Mouse (Mus musculus) embryonic facial prominence, embryonic 11.5 days (tissue): ENCODE measurements around the gene Gramd4. TPM values are rescaled to one million over a fixed set of nuclear protein-coding genes. Genes with fewer than 3 reads are reported as not detected.

Experiments
- ATAC-seq: fragments of 200-750 bp; cut with Nextera tagmentation; replicated peaks from 2 replicates; pipeline ENCODE4 v1.8.0; 2017; ENCODE audit warnings: low read depth; ENCODE audit not compliant: insufficient number of reproducible peaks, low FRiP score, low TSS enrichment
- DNase-seq: peaks from one replicate; pipeline ENCODE4 v3.0.0-alpha.2; 2015; ENCODE audit warnings: low spot score
- H3K27ac ChIP-seq: fragments of 300-500 bp; sonication (generic); replicated peaks from 2 replicates; pipeline ENCODE4 v1.5.1; 2014; ENCODE audit warnings: mild to moderate bottlenecking, low read depth, low read length, control low read depth
- H3K27me3 ChIP-seq: fragments of 300-500 bp; sonication (generic); 2 replicates; pipeline ENCODE4 v1.6.1; 2014; ENCODE audit warnings: mild to moderate bottlenecking, low read length, moderate library complexity, mixed read lengths; ENCODE audit not compliant: control insufficient read depth, insufficient read depth
- H3K36me3 ChIP-seq: fragments of 300-500 bp; sonication (generic); replicated peaks from 2 replicates; pipeline ENCODE4 v1.6.1; 2014; ENCODE audit warnings: low read depth, mild to moderate bottlenecking, low read length, moderate library complexity, mixed read lengths; ENCODE audit not compliant: control insufficient read depth, insufficient read depth
- H3K4me1 ChIP-seq: fragments of 300-500 bp; sonication (generic); 2 replicates; pipeline ENCODE4 v1.6.1; 2014; ENCODE audit warnings: low read length, mixed read lengths; ENCODE audit not compliant: control insufficient read depth, insufficient read depth
- H3K4me2 ChIP-seq: fragments of 300-500 bp; sonication (generic); 2 replicates; pipeline ENCODE4 v1.6.1; 2014; ENCODE audit warnings: low read depth, mild to moderate bottlenecking, control low read depth, low read length, moderate library complexity
- H3K4me3 ChIP-seq: fragments of 300-500 bp; sonication (generic); 2 replicates; pipeline ENCODE4 v1.5.1; 2014; ENCODE audit warnings: low read depth, low read length, control low read depth
- H3K9ac ChIP-seq: fragments of 300-500 bp; sonication (generic); replicated peaks from 2 replicates; pipeline ENCODE4 v1.6.1; 2014; ENCODE audit warnings: mild to moderate bottlenecking, control low read depth, low read length
- H3K9me3 ChIP-seq: fragments of 300-500 bp; sonication (generic); replicated peaks from 2 replicates; pipeline ENCODE4 v1.6.1; 2016; ENCODE audit warnings: mild to moderate bottlenecking, low read length, inconsistent platforms, mixed read lengths; ENCODE audit not compliant: control insufficient read depth
- WGBS: fragments of 180-500 bp; shearing (Covaris S2); extraction: QIAGEN DNeasy Blood & Tissue Kit; methylation state at CpG from one replicate; pipeline ENCODE4 v1.1.7; 2014; 5-methylcytosine and 5-hydroxymethylcytosine counted together
- polyA plus RNA-seq: library from polyadenylated mRNA; unstranded; fragments of >200 nt; fragmentation: Nextera tagmentation; extraction: Ambion mirVana; gene quantifications from 2 replicates; pipeline ENCODE4 v1.2.1, GENCODE M21; 2014

The Gramd4 gene
- polyA plus RNA-seq, 1 experiment from 2014 or later, result 6.3 TPM

DNA sequence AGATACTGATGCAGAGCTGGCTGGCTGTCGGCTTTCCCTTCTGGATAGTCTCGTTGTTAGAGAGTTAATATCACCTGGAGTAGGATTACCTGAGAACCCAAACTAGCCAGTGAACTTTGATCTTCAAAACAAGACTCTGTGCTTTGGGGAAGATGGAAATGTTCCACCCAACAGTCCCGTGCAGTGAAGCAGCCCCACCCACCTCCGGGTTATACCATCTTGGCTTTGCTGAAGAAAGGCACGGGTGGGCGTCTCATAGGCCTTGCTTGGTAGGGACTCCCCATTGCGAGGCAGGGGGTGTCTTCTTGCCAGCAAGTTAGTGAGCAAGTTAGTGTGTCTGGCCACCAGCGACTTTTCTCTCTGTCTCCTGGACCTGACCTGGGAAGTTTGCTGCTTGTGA is 18.9 kb downstream of the Gramd4 start:
- ATAC-seq (no peak), DNase-seq (no peak)
- no peak overlapping the region for H3K9ac ChIP-seq

DNA sequence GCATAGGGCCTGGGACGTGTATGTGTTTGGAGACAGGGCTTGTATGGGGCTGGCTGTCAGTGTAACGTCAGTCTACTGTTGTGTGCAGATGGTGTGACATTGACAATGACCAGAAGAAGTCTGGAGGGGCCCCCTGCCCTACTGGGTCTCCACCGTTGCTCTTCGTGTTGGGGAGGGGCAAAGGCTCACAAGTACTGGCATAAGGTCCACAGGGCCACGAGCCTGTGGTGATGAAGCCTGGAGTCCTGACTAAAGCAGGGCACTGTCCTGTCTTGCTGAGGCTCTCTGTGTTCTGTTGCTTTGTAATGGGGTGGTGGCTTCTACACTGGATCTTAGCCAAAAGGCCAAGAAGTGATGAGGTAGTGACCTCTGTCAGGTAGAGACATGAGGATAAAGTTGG is 20.4 kb downstream of the Gramd4 start:
- H3K4me3 ChIP-seq, result no peak overlapping the region
- no peaks in the 10 kb centered on the region for H3K4me1 ChIP-seq
- H3K27ac ChIP-seq, result no peak overlapping the region
- WGBS, result 83% methylated on average over 5 of the region's 5 CpGs
- no peaks in the 10 kb centered on the region for H3K27me3 ChIP-seq
- H3K9me3 ChIP-seq, result no peaks in the 10 kb centered on the region
- H3K4me2 ChIP-seq, result no peak overlapping the region
- H3K9ac ChIP-seq, result no peak overlapping the region
- ATAC-seq, result no peak
- DNase-seq, result no peak
- H3K36me3 ChIP-seq, result no peaks in the 10 kb centered on the region

More for the DNA sequence above, 18.9 kb downstream of the Gramd4 start:
- Histone ChIP-seq H3K27ac (no peak overlapping the region), H3K4me3 (no peak overlapping the region), H3K9me3 (no peaks in the 10 kb centered on the region), H3K27me3 (no peaks in the 10 kb centered on the region), H3K4me2 (no peak overlapping the region), H3K36me3 (no peaks in the 10 kb centered on the region), H3K4me1 (no peaks in the 10 kb centered on the region)
- WGBS, result 82% methylated on average over 8 of the region's 8 CpGs

DNA sequence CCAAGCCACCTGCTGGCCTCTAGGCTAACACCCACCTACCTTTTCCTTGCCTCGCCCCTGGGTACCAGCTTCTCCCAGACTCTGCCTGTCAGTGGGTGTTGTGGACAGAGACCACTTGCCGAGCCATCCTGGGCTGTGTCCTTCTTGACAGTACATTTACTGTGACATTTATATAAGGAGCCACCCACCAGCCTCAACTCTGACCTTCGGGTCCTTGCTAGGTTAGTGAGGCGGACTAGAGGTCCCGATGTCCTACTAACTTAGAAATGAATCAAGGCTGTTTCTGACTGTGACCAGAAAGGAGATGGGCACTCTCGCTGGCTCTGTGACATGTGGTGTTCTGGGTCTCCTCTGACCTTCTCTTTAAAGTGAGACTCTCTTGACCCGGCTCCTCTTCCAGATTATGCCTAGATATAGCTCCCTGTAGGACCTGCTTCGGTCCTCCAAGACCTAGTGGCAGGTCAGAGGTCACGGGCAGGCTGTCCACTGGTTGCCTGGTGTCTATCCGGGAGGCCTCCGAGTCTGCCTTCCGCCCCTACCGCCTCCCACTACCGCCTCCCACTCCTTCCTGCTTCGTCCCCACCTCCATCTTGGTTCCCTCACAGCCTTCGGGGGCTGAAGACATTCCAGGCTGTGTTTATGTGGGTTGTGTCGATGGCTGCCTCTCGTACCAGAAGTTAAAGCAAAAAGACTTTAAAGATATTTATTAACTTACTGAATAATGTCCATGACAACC is 21.2 kb downstream of the Gramd4 start:
- no peak for DNase-seq
- Histone ChIP-seq H3K9me3 (no peaks in the 10 kb centered on the region), H3K27me3 (no peaks in the 10 kb centered on the region), H3K4me3 (no peak overlapping the region), H3K9ac (no peak overlapping the region), H3K4me2 (no peak overlapping the region), H3K4me1 (no peaks in the 10 kb centered on the region), H3K27ac (no peak overlapping the region), H3K36me3 (no peaks in the 10 kb centered on the region)
- 68% methylated on average over 18 of the region's 18 CpGs for WGBS
- no peak for ATAC-seq

DNA sequence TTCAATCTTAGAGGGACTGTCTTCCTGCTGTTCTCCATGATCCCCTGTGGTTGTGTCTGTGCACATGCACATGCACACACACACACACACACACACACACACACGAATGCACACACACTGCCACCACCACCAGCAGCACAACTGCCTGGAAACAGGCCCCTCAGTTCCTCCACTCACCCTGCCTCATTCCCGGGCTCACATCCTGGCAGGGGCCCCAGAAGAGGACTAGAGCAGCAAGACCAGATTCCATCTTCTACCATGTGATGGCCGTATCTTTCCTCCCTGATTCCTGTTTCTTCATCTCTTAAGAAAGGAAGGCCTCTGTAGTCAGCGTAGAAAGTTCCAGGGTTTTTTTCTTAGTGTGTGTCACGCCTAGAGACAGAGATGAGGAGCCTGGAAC is 22.0 kb downstream of the Gramd4 start:
- Histone ChIP-seq H3K4me1 (no peaks in the 10 kb centered on the region), H3K9me3 (no peaks in the 10 kb centered on the region), H3K4me2 (no peak overlapping the region), H3K9ac (no peak overlapping the region), H3K27ac (no peak overlapping the region), H3K36me3 (no peaks in the 10 kb centered on the region), H3K27me3 (no peaks in the 10 kb centered on the region), H3K4me3 (no peak overlapping the region)
- no peak for ATAC-seq
- 73% methylated on average over 5 of the region's 5 CpGs for WGBS
- no peak for DNase-seq

DNA sequence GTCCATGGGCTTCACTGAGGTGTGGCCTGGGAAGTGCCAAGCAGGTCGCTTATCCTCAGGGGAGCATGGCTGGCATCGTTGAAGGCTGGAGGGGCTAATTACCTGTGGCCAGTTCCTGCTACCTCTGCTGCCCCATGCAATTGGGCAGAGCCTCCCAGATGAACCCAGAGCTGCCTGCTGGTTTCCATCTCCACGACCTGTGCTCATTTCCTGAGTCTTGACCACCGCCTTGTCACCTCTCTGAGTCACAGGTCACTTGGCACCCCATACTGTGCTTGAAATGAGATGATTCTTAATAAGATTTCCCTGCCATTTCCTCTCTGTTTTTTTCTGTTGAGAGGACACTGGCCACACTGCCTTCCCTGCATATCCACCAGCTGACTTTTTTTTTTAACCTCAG is 22.4 kb downstream of the Gramd4 start:
- Histone ChIP-seq H3K36me3 (no peaks in the 10 kb centered on the region), H3K4me1 (no peaks in the 10 kb centered on the region), H3K9me3 (no peaks in the 10 kb centered on the region), H3K9ac (no peak overlapping the region), H3K27me3 (no peaks in the 10 kb centered on the region), H3K4me3 (no peak overlapping the region), H3K4me2 (no peak overlapping the region), H3K27ac (no peak overlapping the region)
- ATAC-seq, result no peak
- 60% methylated on average over 4 of the region's 4 CpGs for WGBS
- no peak for DNase-seq

DNA sequence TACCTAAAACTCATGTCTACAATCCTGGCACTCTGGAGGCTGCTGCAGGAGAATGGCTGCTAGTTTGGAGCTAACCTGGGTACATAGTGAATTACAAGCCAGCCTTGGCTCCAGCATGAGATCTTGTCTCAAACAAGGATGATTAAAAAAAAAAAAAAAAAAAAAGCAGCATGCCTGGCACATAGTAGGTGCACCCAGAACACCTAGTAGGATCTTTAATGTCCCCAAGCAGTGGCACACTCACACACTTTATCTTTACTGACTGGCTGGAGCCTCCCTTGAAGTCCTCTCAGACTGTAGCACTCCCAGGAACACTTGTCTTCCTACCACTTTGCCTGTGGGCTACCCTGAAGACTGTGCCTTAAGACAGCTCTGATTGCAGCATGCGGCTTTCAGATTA is 22.9 kb downstream of the Gramd4 start:
- Histone ChIP-seq H3K36me3 (no peaks in the 10 kb centered on the region), H3K27ac (no peak overlapping the region), H3K4me1 (peaks cover 1% of the 10 kb centered on the region; the same call in 1 of the 2 replicates), H3K4me2 (no peak overlapping the region), H3K9ac (no peak overlapping the region), H3K4me3 (no peak overlapping the region), H3K27me3 (no peaks in the 10 kb centered on the region), H3K9me3 (no peaks in the 10 kb centered on the region)
- DNase-seq (no peak), ATAC-seq (no peak)
- 97% methylated on average over 1 of the region's 1 CpGs for WGBS

DNA sequence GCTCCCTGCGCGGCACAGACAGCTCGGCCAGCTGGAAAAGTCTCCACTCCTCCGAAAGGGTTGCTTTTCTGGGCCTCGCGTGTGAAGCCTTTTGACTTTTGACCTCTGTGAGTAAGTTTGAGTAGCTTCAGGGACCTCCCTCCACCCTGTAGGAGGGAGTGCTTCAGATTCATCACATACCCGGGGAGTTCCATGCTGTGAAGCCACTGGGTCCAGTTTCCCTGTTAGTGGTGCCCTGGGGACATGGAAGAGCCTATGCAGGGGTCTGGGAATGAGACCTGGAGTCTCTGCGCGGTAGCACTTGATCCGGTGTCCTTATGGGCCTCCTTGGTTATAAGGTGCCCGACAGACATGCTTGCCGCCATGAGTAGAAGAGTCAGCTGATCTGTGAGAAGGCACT is 24.2 kb downstream of the Gramd4 start:
- DNase-seq (no peak), ATAC-seq (no peak)
- Histone ChIP-seq H3K9ac (no peak overlapping the region), H3K27me3 (no peaks in the 10 kb centered on the region), H3K9me3 (no peaks in the 10 kb centered on the region), H3K4me3 (no peak overlapping the region), H3K4me2 (no peak overlapping the region), H3K27ac (no peak overlapping the region), H3K36me3 (no peaks in the 10 kb centered on the region), H3K4me1 (peaks cover 3% of the 10 kb centered on the region; the same call in 1 of the 2 replicates)
- 47% methylated on average over 12 of the region's 12 CpGs for WGBS

DNA sequence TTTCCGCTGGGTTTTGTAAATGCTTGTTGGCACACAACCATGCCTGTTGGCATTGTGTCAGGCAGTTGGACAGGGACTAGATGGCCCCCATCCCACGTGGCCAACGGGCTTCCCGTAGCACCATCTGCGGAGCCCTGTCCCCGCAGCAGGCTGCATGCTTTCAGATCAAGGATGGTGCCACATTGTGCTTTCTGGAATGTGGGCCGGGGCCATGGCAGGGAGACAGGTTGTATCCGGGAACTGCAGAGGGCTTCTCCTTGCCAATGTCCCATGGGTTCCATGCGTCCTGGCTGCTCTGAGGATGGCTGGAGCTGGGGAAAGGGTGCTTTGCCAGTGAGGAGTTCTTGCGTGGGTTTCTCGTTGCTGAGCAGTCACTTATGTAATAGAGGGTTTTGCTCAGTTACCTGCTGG is 25.1 kb downstream of the Gramd4 start:
- Histone ChIP-seq H3K9me3 (no peaks in the 10 kb centered on the region), H3K4me1 (peaks cover 3% of the 10 kb centered on the region; the same call in 1 of the 2 replicates), H3K27me3 (no peaks in the 10 kb centered on the region), H3K36me3 (no peaks in the 10 kb centered on the region), H3K27ac (no peak overlapping the region), H3K4me3 (no peak overlapping the region), H3K4me2 (no peak overlapping the region), H3K9ac (no peak overlapping the region)
- WGBS, result 89% methylated on average over 11 of the region's 11 CpGs
- ATAC-seq (no peak), DNase-seq (no peak)
